Mouse (Mus musculus) ES-Bruce4 (cell line): ENCODE data around the gene Gpc6. TPM values are rescaled to one million over a fixed set of nuclear protein-coding genes. Genes with fewer than 3 reads are reported as not detected.

Source experiments
- H3K27ac ChIP-seq: 2 replicates; pipeline ENCODE4 v1.5.1; 2012; ENCODE audit warnings: low read length, inconsistent platforms; ENCODE audit not compliant: insufficient read depth
- H3K27me3 ChIP-seq: 2 replicates; pipeline ENCODE4 v1.6.1; 2012; ENCODE audit warnings: mild to moderate bottlenecking, low read length, inconsistent platforms; ENCODE audit not compliant: control insufficient read depth, poor library complexity, insufficient read depth, severe bottlenecking
- H3K36me3 ChIP-seq: 2 replicates; pipeline ENCODE4 v1.6.1; 2012; ENCODE audit warnings: inconsistent platforms, mild to moderate bottlenecking, low read length, moderate library complexity; ENCODE audit not compliant: control insufficient read depth, poor library complexity, insufficient read depth, severe bottlenecking
- H3K4me1 ChIP-seq: one replicate; pipeline ENCODE4 v1.8.1; 2011; ENCODE audit warnings: low read length; ENCODE audit not compliant: control insufficient read depth, insufficient read depth
- H3K4me3 ChIP-seq: 2 replicates; pipeline ENCODE4 v1.5.1; 2011; ENCODE audit warnings: low read depth, mild to moderate bottlenecking, low read length
- H3K9ac ChIP-seq: 2 replicates; pipeline ENCODE4 v1.6.1; 2012; ENCODE audit warnings: low read depth, mild to moderate bottlenecking, inconsistent platforms; ENCODE audit not compliant: poor library complexity, severe bottlenecking
- H3K9me3 ChIP-seq: replicated peaks from 2 replicates; pipeline ENCODE4 v1.6.1; 2012; ENCODE audit warnings: mild to moderate bottlenecking, low read length, inconsistent platforms; ENCODE audit not compliant: control insufficient read depth, poor library complexity, insufficient read depth, severe bottlenecking
- CTCF ChIP-seq: IDR thresholded peaks from one replicate; pipeline ENCODE4 v1.8.1; 2011; ENCODE audit warnings: low read depth, low read length
- EP300 ChIP-seq: IDR thresholded peaks from 2 replicates; pipeline ENCODE4 v1.6.1; 2011; ENCODE audit warnings: low read depth, low read length; ENCODE audit not compliant: insufficient read depth
- POLR2A ChIP-seq: IDR thresholded peaks from one replicate; pipeline ENCODE4 v1.8.1; 2011; ENCODE audit warnings: low read length; ENCODE audit not compliant: insufficient read depth
- polyA plus RNA-seq: library from polyadenylated mRNA; stranded (reverse); fragments of >200 nt; gene quantifications from 2 replicates; pipeline ENCODE4 v1.2.4, GENCODE M21; 2011; ENCODE audit warnings: low read depth; ENCODE audit not compliant: missing spikeins, insufficient read depth, insufficient read length

Gene Gpc6
- polyA plus RNA-seq, 1 experiment = 4.7 TPM

DNA sequence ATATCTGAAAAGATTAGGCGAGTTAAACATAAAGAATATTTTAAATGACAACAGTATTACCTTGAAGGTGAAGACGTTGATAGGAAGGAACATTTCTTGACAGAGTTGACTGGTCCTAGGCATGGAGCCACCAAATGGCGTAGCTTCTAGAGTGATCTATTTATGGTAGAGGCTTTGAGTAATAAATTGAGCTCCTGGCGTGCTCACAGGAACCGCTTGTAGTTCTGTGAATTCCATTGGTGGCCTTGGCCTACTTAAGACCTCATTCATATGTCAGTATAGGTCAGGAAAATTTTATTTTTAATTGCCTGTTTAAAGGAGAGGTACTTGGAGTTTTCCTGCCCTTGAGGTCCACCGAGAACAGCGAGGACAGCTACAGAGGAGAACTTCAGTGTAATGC, 18.6 kb downstream of the Gpc6 start:
- Histone ChIP-seq H3K36me3 (no peaks in the 10 kb centered on the region), H3K9ac (no peak overlapping the region), H3K27me3 (no peaks in the 10 kb centered on the region), H3K4me3 (no peak overlapping the region), H3K4me1 (no peaks in the 10 kb centered on the region), H3K27ac (no peak overlapping the region), H3K9me3 (no peaks in the 10 kb centered on the region)
- TF ChIP-seq CTCF = no peak
- TF ChIP-seq POLR2A = no peak
- TF ChIP-seq EP300 = no peak

GRCm38 (mm10) chr14:116945975-116946374, 20.9 kb downstream of the Gpc6 start:
- Histone ChIP-seq H3K27me3 (no peaks in the 10 kb centered on the region), H3K9ac (no peak overlapping the region), H3K36me3 (no peaks in the 10 kb centered on the region; the same call in 1 of the 2 replicates), H3K9me3 (peaks cover 4% of the 10 kb centered on the region; the same call in 1 of the 2 replicates), H3K4me1 (no peaks in the 10 kb centered on the region), H3K27ac (no peak overlapping the region), H3K4me3 (no peak overlapping the region)
- TF ChIP-seq EP300 = no peak
- no peak for TF ChIP-seq CTCF
- no peak for TF ChIP-seq POLR2A

DNA sequence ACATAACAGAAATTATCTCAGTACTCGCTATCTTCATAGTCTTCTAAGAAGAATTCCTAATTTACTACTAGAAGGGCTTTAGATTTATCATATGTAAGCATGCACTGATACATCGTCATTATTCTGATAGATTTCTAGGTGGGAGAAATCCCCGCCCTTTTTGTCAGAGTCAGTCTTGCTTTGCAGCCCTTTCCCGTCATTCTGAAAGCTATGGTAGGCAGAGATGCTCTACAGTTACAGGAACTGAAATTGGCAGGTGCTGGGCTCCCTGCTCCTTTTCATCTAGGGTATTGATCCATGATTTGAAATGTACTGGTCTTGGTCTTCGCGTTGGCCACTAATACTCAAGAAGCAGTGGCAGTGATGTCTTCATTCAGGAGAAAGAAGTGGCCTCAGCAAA, 22.3 kb downstream of the Gpc6 start:
- Histone ChIP-seq H3K27ac (no peak overlapping the region), H3K4me3 (no peak overlapping the region), H3K4me1 (no peaks in the 10 kb centered on the region), H3K27me3 (no peaks in the 10 kb centered on the region), H3K9ac (no peak overlapping the region), H3K9me3 (peaks cover 4% of the 10 kb centered on the region; the same call in 1 of the 2 replicates), H3K36me3 (no peaks in the 10 kb centered on the region; the same call in 1 of the 2 replicates)
- TF ChIP-seq EP300 = no peak
- no peak for TF ChIP-seq CTCF
- no peak for TF ChIP-seq POLR2A

- H3K9me3 ChIP-seq = peaks cover 4% of the 10 kb centered on the region; the same call in 1 of the 2 replicates
- no peak overlapping the region for H3K27ac ChIP-seq
- H3K4me3 ChIP-seq = no peak overlapping the region
- H3K27me3 ChIP-seq = no peaks in the 10 kb centered on the region
- TF ChIP-seq CTCF (no peak), EP300 (no peak), POLR2A (no peak)
- H3K36me3 ChIP-seq = no peaks in the 10 kb centered on the region; the same call in 1 of the 2 replicates
- no peaks in the 10 kb centered on the region for H3K4me1 ChIP-seq
- H3K9ac ChIP-seq = no peak overlapping the region
Observed at GRCm38 (mm10) chr14:116947939-116948591, 22.9 kb downstream of the Gpc6 start.

DNA sequence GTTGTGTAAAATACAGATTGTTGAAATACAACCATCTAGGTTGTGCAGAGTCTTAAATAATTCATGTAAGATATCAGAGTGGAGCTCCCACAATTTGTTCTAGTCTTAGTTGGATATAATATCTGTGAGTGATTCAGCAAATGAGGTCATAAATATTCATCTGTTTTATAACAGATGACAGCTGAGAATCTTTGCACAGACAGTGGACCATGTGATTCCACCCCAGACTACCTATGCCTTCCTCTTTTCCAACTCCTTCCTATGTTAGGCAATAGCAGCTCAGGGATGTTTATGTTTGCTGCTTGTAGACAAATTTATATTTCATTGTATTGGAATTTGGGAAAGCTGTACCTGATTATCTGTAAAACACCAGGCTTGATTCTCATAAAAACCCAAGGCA, 32.0 kb downstream of the Gpc6 start:
- Histone ChIP-seq H3K27ac (no peak overlapping the region), H3K4me1 (no peaks in the 10 kb centered on the region), H3K27me3 (no peaks in the 10 kb centered on the region), H3K36me3 (no peaks in the 10 kb centered on the region), H3K9ac (no peak overlapping the region), H3K4me3 (no peak overlapping the region), H3K9me3 (no peaks in the 10 kb centered on the region)
- TF ChIP-seq EP300 = no peak
- no peak for TF ChIP-seq POLR2A
- no peak for TF ChIP-seq CTCF

DNA sequence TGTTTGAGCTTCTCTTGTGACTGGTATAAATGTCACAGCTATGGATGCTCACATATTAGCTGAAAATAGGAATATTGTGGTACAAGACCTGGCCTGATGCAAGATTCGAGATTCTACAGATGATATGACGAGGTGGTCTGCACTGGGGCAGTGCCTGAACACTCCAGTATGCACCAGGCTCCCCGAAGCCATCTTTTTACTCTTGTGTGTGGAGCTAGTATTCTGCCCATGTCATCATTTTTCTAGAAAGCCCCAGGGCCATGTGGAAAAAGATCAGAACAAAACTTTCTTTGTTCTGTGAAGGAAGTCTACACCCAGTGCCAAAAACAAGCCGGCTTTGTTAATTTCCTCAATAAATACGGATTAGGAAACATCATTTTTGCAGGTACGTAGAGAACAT, 39.7 kb downstream of the Gpc6 start:
- Histone ChIP-seq H3K4me3 (no peak overlapping the region), H3K27me3 (no peaks in the 10 kb centered on the region), H3K36me3 (no peaks in the 10 kb centered on the region), H3K27ac (no peak overlapping the region), H3K4me1 (no peaks in the 10 kb centered on the region), H3K9me3 (no peaks in the 10 kb centered on the region), H3K9ac (no peak overlapping the region)
- TF ChIP-seq CTCF (no peak), POLR2A (no peak), EP300 (no peak)
